Mouse (Mus musculus): ENCODE data around the gene Izumo1.

DNA sequence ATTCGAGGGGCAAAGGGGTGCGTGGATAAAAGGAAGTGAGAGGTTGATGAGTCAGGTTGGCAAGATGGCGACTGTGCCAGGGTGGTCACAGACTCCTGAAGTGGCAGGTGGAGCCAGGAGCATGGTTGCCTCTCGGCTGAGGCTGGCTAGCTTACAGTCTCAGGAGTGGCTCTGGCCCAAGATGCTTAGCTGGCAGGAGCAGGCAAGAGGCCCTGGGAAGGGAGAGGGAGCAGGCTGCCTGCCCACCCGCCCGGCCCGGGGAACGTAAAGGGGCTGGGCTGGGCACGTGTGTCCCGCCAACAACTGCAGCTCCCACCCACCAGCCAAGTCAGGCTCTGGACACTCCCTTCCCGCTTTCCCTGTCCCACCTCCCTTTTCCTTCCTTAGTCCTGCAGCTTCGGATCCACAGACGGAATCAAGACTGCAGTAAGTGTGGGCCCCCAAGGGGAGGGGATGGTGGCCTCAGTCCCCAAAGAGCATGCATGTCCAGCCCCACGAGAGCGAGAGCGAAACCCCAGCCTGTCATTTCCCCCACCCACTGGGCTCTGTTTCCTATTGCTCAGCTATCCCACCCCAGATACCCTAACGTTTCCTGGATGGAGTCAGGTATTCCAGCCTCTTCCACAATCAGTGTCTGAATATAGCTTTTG is 19.9 kb downstream of the Izumo1 start:
- TF ChIP-seq EP300 (IDR thresholded peaks at IDR 0.05) (no peak), CTCF (IDR thresholded peaks at IDR 0.05) (no peak)

Data from lung, postnatal 0 days (tissue).